Mouse (Mus musculus): ENCODE measurements at regions not wholly inside any gene's neighbourhood (a gene's known extent, or its start where the extent isn't known, plus 50 kb on each side); places are given as distances from the start of the nearest gene placed in this dataset.

- DNase-seq (ENCODE audit: inconsistent age in 2 of 2, low spot score in 1 of 2) = peak in 1 of 2 experiments; percentile 30
Observed at GRCm38 (mm10) chr16:50717306-50718017, 126.5 kb upstream of the Ccdc54 start.

- no peak for DNase-seq (ENCODE audit: inconsistent age in 2 of 2, low spot score in 1 of 2)
Observed at GRCm38 (mm10) chr16:50709727-50710126, 118.8 kb upstream of the Ccdc54 start.

- no peak for DNase-seq (ENCODE audit: inconsistent age in 2 of 2, low spot score in 1 of 2)
Observed at GRCm38 (mm10) chr16:50707906-50708305, 117.0 kb upstream of the Ccdc54 start.

- no peak for DNase-seq (ENCODE audit: inconsistent age in 2 of 2, low spot score in 1 of 2)
Observed at GRCm38 (mm10) chr16:50705921-50706320, 115.0 kb upstream of the Ccdc54 start.

GRCm38 (mm10) chr16:50700811-50701517 is 110.0 kb upstream of the Ccdc54 start:
- no peak for DNase-seq (ENCODE audit: inconsistent age in 2 of 2, low spot score in 1 of 2)

- DNase-seq (ENCODE audit: inconsistent age in 2 of 2, low spot score in 1 of 2) = no peak
Observed at GRCm38 (mm10) chr16:50700123-50700522, 109.2 kb upstream of the Ccdc54 start.

GRCm38 (mm10) chr16:50697722-50698121 is 106.8 kb upstream of the Ccdc54 start:
- DNase-seq (ENCODE audit: inconsistent age in 2 of 2, low spot score in 1 of 2) = no peak

GRCm38 (mm10) chr16:50696052-50696451 is 105.1 kb upstream of the Ccdc54 start:
- no peak for DNase-seq (ENCODE audit: inconsistent age in 2 of 2, low spot score in 1 of 2)

GRCm38 (mm10) chr16:50694045-50694444 is 103.1 kb upstream of the Ccdc54 start:
- DNase-seq (ENCODE audit: inconsistent age in 2 of 2, low spot score in 1 of 2) = no peak

GRCm38 (mm10) chr16:50690818-50691217 is 99.9 kb upstream of the Ccdc54 start:
- DNase-seq (ENCODE audit: inconsistent age in 2 of 2, low spot score in 1 of 2) = no peak

GRCm38 (mm10) chr16:50689525-50689924 is 98.6 kb upstream of the Ccdc54 start:
- DNase-seq (ENCODE audit: inconsistent age in 2 of 2, low spot score in 1 of 2) = peak in 1 of 2 experiments; percentile 25

- DNase-seq (ENCODE audit: inconsistent age in 2 of 2, low spot score in 1 of 2) = peak in 1 of 2 experiments; percentile 31
Observed at GRCm38 (mm10) chr16:50688818-50689506, 98.0 kb upstream of the Ccdc54 start.

GRCm38 (mm10) chr16:50679698-50680097 is 88.7 kb upstream of the Ccdc54 start:
- DNase-seq (ENCODE audit: inconsistent age in 2 of 2, low spot score in 1 of 2) = no peak

- no peak for DNase-seq (ENCODE audit: inconsistent age in 2 of 2, low spot score in 1 of 2)
Observed at GRCm38 (mm10) chr16:50673339-50673738, 82.4 kb upstream of the Ccdc54 start.

- DNase-seq (ENCODE audit: inconsistent age in 2 of 2, low spot score in 1 of 2) = no peak
Observed at GRCm38 (mm10) chr16:50672713-50673112, 81.8 kb upstream of the Ccdc54 start.

GRCm38 (mm10) chr16:50671170-50671569 is 80.2 kb upstream of the Ccdc54 start:
- DNase-seq (ENCODE audit: inconsistent age in 2 of 2, low spot score in 1 of 2) = no peak

GRCm38 (mm10) chr16:50664240-50664639 is 73.3 kb upstream of the Ccdc54 start:
- no peak for DNase-seq (ENCODE audit: inconsistent age in 2 of 2, low spot score in 1 of 2)

All from adrenal gland, adult (tissue).